Mouse (Mus musculus) C2C12 (cell line): ENCODE data around the gene Jak2. TPM values are rescaled to one million over a fixed set of nuclear protein-coding genes. Genes with fewer than 3 reads are reported as not detected.

Source experiments
- H3K27me3 ChIP-seq: one replicate; pipeline ENCODE4 v1.6.1; 2011; ENCODE audit not compliant: control insufficient read depth, insufficient read depth, insufficient read length
- H3K36me3 ChIP-seq: one replicate; pipeline ENCODE4 v1.6.1; 2011; ENCODE audit not compliant: control insufficient read depth, insufficient read depth
- H3K4me3 ChIP-seq: one replicate; pipeline ENCODE4 v1.5.1; 2011; ENCODE audit warnings: mild to moderate bottlenecking, control low read depth; ENCODE audit not compliant: poor library complexity, insufficient read depth, severe bottlenecking
- H3K79me2 ChIP-seq: one replicate; pipeline ENCODE4 v1.6.1; 2011; ENCODE audit not compliant: control insufficient read depth, insufficient read depth
- H3K79me3 ChIP-seq: one replicate; pipeline ENCODE4 v1.6.1; 2011; ENCODE audit warnings: low read depth, control low read depth
- H3ac ChIP-seq: one replicate; pipeline ENCODE3; 2011; ENCODE audit warnings: low read depth; ENCODE audit not compliant: control insufficient read depth, insufficient read length
- CEBPB ChIP-seq: IDR thresholded peaks from one replicate; pipeline ENCODE4 v1.6.1; 2011; ENCODE audit warnings: low read depth, mild to moderate bottlenecking, control low read depth, moderate library complexity
- CTCF ChIP-seq: IDR thresholded peaks from one replicate; pipeline ENCODE4 v1.5.1; 2011; ENCODE audit not compliant: control insufficient read depth, insufficient read depth, insufficient read length
- FOSL1 ChIP-seq: IDR thresholded peaks from one replicate; pipeline ENCODE4 v1.8.0; 2011; ENCODE audit warnings: mild to moderate bottlenecking, low read length; ENCODE audit not compliant: poor library complexity, insufficient read depth, severe bottlenecking
- MAX ChIP-seq: IDR thresholded peaks from one replicate; pipeline ENCODE4 v1.6.1; 2011; ENCODE audit warnings: mild to moderate bottlenecking, control low read depth
- MYOD1 ChIP-seq: IDR thresholded peaks from one replicate; pipeline ENCODE4 v1.6.1; 2011; ENCODE audit warnings: low read depth; ENCODE audit not compliant: control insufficient read depth, insufficient read length
- MYOG ChIP-seq: IDR thresholded peaks from one replicate; pipeline ENCODE4 v1.6.1; 2011; ENCODE audit not compliant: control insufficient read depth, insufficient read length; ENCODE audit errors: extremely low read depth
- USF1 ChIP-seq: IDR thresholded peaks from one replicate; pipeline ENCODE4 v1.6.1; 2011; ENCODE audit warnings: low read depth, mild to moderate bottlenecking, control low read depth, moderate library complexity
- polyA plus RNA-seq: library from polyadenylated mRNA; unstranded; fragments of >200 nt; fragmentation: generic; extraction: Trizol; gene quantifications from one replicate; pipeline ENCODE4 v1.2.1, GENCODE M21; 2012; ENCODE audit warnings: missing spikeins

Jak2 gene
- polyA plus RNA-seq, 1 experiment: 4.3 TPM

DNA sequence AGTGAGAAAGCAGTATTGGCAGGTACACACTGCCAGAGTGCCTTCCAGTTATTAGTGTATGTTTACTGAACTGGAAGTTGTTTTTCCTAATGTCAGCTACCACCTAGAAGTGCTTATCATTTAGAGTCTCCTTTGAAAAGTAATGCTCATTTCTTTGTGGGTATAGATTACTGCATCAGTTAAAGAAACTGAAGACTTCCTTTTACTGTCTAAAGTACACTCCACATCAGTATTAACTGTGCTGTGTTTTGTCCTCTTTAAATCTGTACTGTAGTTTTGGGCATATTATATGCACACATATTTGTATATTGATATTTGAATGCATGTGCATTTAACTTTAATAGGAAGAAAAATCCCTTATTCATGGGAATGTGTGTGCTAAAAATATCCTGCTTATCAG lies 44.5 kb downstream of the Jak2 start:
- Histone ChIP-seq H3K79me3 (no peaks in the 10 kb centered on the region), H3K27me3 (no peaks in the 10 kb centered on the region), H3ac (no peak overlapping the region), H3K4me3 (no peak overlapping the region), H3K36me3 (peaks cover 52% of the 10 kb centered on the region), H3K79me2 (no peaks in the 10 kb centered on the region)
- TF ChIP-seq USF1 (no peak), MAX (no peak), MYOG (no peak)

DNA sequence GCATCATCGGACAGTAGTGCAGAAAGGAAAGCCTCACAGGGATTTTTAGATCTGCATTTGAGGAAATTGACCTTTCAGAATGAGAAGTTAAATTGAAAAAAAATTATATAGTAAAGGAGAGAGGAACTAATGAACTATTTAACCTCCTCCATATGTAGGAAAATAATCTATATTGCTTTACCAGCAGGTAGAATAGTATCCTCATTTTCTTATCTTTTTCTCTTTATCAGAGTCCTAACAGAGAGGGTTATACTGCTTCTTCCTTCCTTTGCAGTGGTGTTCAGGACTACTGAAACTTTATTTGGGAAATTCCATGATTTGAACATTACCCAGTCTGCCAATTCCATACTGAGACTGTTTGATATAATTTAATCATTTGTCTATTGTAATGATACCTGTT lies 45.7 kb downstream of the Jak2 start:
- Histone ChIP-seq H3K79me3 (no peaks in the 10 kb centered on the region), H3ac (no peak overlapping the region), H3K27me3 (no peaks in the 10 kb centered on the region), H3K79me2 (no peaks in the 10 kb centered on the region), H3K36me3 (peaks cover 50% of the 10 kb centered on the region), H3K4me3 (no peak overlapping the region)
- TF ChIP-seq FOSL1: no peak
- no peak for TF ChIP-seq MAX
- TF ChIP-seq USF1: no peak
- TF ChIP-seq MYOD1: no peak
- no peak for TF ChIP-seq CTCF
- no peak for TF ChIP-seq MYOG
- TF ChIP-seq CEBPB: no peak

DNA sequence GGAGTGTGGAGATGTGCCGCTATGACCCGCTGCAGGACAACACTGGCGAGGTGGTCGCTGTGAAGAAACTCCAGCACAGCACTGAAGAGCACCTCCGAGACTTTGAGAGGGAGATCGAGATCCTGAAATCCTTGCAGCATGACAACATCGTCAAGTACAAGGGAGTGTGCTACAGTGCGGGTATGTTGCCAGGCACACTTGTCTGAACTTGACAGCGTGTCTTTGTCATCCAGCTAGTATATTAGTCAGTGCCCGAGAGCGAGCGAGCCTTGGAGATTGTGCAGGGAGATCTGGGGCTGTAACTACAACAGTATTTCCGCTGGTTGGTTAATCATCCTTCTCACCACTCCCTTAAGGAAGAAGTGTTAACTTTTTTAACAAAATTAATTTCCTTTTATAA lies 49.3 kb downstream of the Jak2 start:
- peaks cover 59% of the 10 kb centered on the region for H3K36me3 ChIP-seq
- TF ChIP-seq FOSL1: no peak
- no peak for TF ChIP-seq CTCF
- no peak for TF ChIP-seq USF1
- no peak for TF ChIP-seq MAX
- no peak for TF ChIP-seq MYOD1
- TF ChIP-seq MYOG: no peak
- no peak for TF ChIP-seq CEBPB

DNA sequence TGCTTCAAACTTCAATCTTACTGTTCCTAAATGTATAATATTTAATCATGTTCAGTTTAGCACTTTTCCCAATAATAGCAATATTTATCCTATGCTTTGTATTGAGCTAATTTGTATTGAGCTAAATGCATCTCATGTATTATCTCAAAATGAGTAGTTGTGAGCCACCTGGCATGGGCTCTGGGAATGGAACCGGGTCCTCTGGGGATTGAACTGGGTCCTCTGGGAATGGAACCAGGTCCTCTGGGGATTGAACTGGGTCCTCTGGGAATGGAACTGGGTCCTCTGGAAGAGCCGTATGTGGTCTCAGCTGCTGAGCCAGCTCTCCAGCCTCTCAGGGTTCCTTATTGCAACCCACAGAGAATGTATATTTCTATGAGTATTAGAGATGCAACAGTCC lies 50.5 kb downstream of the Jak2 start:
- H3ac ChIP-seq: no peak overlapping the region
- no peaks in the 10 kb centered on the region for H3K27me3 ChIP-seq

More for the DNA sequence above, 49.3 kb downstream of the Jak2 start:
- no peaks in the 10 kb centered on the region for H3K27me3 ChIP-seq
- H3K79me2 ChIP-seq: no peaks in the 10 kb centered on the region
- no peak overlapping the region for H3ac ChIP-seq
- no peaks in the 10 kb centered on the region for H3K79me3 ChIP-seq
- no peak overlapping the region for H3K4me3 ChIP-seq

DNA sequence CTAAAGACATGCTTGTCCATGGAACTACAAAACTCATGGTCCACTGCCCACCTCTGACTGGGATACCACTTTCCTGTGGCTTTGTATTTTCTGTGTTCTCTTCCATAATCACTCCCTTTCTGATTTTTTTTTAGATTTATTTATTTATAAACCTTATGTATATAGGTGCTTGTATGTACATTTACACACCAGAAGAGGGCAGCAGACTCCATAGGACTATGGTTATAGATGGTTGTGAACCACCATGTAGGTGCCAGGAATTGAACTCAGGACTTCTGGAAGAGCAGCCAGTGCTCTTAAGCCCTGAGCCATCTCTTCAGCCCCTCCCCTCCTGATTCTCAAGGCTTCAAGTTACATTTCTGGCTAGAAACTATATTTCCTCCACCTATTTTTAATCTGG lies 57.2 kb downstream of the Jak2 start:
- Histone ChIP-seq H3K79me3 (no peaks in the 10 kb centered on the region), H3K36me3 (peaks cover 41% of the 10 kb centered on the region), H3K27me3 (no peaks in the 10 kb centered on the region), H3K4me3 (no peak overlapping the region), H3K79me2 (no peaks in the 10 kb centered on the region), H3ac (no peak overlapping the region)
- no peak for TF ChIP-seq CEBPB
- no peak for TF ChIP-seq MAX
- no peak for TF ChIP-seq USF1
- TF ChIP-seq MYOG: no peak
- TF ChIP-seq CTCF: no peak
- no peak for TF ChIP-seq MYOD1
- no peak for TF ChIP-seq FOSL1

More for the DNA sequence above, 50.5 kb downstream of the Jak2 start:
- TF ChIP-seq MAX: no peak
- TF ChIP-seq USF1: no peak
- no peak for TF ChIP-seq CEBPB
- no peak for TF ChIP-seq MYOG
- TF ChIP-seq MYOD1: no peak
- TF ChIP-seq CTCF: no peak
- TF ChIP-seq FOSL1: no peak
- Histone ChIP-seq H3K4me3 (no peak overlapping the region), H3K36me3 (peaks cover 49% of the 10 kb centered on the region), H3K79me3 (no peaks in the 10 kb centered on the region), H3K79me2 (no peaks in the 10 kb centered on the region)

DNA sequence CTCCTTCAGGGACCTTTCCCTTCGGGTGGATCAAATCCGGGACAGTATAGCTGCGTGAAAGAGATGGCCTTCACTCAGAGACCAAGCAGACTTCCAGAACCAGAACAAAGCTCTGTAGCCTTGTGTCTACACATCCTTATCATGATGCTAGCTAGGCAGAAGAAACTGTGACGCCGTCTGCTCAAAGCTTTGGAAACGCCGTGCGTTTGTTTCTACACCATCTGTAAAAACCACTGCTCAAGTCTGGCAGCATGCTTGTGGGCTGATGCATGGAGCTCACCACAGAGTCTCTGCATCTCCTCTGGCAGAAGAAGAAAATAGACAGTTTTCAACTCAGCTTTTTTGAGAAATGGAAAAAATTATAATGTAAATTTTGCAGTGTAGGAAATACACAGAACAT lies 60.2 kb downstream of the Jak2 start:
- H3K27me3 ChIP-seq: no peaks in the 10 kb centered on the region
- H3K79me3 ChIP-seq: no peaks in the 10 kb centered on the region
- TF ChIP-seq MYOG: no peak
- TF ChIP-seq MAX: no peak
- TF ChIP-seq CTCF: no peak
- TF ChIP-seq FOSL1: no peak
- no peak for TF ChIP-seq MYOD1
- no peak for TF ChIP-seq USF1
- no peak for TF ChIP-seq CEBPB
- no peak overlapping the region for H3K4me3 ChIP-seq
- H3K36me3 ChIP-seq: peaks cover 32% of the 10 kb centered on the region
- no peaks in the 10 kb centered on the region for H3K79me2 ChIP-seq
- no peak overlapping the region for H3ac ChIP-seq
